Mouse (Mus musculus) adrenal gland, adult (tissue): ENCODE measurements at regions not wholly inside any gene's neighbourhood (a gene's known extent, or its start where the extent isn't known, plus 50 kb on each side); places are given as distances from the start of the nearest gene placed in this dataset.

Experiments
- DNase-seq, 2 experiments: peaks; one replicate each; pipeline ENCODE4 v3.0.0; 2022 to 2023; ENCODE audit warnings: low spot score in 1 of 2; ENCODE audit not compliant: inconsistent age in 2 of 2

DNA sequence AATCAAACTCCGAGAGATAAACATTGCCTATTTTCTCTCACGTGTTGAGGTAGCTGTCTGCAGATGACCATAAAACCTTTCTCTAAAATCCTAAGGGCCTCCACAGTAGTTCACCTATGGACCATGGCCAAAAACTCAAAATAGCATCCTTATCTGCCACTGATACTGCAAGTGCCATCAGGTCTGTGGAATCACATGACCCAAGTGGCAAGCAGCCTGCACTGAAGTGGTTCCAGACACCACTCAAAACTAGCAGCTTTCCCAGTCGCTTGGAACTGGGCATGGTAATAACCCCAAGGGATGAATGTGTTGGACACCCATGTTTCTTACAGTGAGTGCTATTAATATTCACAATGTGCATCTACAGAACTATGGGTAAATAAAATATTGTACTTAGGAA lies 182.0 kb downstream of the Tm2d1 start:
- DNase-seq: no peak

DNA sequence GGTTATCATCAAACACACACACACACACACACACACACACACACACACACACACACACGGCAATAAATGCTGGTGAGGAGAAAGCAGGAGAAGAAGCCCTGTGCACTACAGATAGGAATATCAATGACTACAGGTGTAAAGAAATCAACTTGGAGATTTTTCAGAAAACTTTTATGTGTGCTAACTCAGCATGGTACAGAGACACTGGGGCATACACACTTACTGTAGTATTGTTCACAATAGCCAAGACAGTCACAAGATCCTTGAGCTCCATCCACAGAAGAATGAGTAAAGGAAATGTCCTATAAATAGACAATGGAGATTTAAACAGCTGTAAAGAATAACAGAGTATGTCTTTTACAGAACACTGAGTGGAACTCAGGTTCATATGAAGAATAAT lies 182.4 kb downstream of the Tm2d1 start:
- no peak for DNase-seq

DNA sequence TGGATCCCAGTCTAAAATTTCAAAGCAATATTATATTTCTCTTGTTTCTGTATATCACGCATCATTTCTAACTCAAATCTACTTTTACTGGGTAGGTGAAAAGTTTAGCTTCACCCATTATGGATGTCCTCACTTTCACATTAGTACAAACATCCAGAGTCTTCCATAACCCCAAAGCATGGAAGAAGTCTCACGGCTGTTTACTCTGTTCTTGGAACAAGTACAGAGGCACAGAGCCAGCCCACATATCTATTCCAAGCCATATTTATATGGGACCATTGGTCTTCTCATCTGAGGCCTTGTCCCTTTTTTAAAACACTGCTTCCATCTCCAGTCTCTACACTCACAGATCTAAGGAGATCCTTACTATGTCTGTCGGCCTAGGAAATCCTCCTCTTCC lies 192.8 kb downstream of the Tm2d1 start:
- no peak for DNase-seq

DNA sequence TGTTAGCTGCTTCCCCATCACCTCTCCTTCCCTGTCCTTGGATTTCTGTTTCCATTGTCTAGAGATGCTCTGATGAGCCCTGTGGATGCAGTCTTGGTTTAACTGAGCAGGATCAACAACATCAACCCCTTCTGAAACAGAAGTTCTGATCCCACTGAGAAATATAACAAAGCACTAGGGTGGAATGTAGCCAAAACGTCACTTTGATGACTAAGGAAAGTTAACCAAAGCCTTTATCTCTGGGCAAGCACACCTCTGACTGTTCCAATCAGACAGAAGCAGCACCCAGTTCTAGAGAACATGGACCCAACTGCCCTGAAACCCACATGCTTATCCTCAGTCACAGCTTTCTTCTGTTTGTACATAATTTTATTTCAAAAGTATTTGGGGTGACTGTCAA lies 193.2 kb downstream of the Tm2d1 start:
- DNase-seq: no peak

DNA sequence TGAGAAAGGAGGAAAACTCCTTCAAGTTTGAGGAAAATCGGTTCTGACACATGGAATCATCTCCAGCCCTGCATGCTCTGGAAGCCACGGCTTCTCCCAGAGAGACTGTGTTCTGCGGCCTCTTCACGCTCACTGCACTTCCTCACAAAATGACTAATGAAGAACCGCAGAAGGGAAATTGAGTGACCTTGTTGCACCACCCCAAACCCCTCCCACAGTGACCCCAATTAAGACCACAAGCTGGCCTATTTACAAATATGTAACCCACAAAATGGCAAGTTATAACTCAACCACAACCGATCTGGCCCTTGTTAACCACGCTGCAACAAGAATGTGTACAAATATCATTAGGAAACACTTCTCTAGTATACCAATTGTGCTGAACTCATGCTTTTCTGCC lies 194.2 kb downstream of the Tm2d1 start:
- DNase-seq: peak in 1 of 2 experiments; percentile 4

DNA sequence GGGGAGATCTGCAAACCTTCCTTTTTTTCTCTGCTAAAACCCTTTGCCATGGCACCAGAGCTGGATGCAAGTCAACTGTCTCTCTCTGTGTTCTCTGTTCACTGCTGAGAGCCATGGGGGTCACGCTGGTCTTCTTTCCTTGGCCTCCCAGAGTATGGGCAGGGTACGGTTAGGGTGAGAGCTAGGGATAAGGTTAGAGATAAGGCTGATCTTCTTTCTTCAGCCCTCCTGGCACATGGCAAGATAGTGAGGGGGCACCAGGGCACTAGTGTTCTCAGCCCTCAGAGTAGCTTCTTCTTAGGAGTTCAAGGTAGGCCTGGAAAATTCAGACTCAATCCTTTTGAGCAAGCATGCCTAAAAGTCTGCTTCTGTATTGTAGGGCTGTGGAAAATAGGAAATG lies 196.1 kb downstream of the Tm2d1 start:
- DNase-seq: no peak

DNA sequence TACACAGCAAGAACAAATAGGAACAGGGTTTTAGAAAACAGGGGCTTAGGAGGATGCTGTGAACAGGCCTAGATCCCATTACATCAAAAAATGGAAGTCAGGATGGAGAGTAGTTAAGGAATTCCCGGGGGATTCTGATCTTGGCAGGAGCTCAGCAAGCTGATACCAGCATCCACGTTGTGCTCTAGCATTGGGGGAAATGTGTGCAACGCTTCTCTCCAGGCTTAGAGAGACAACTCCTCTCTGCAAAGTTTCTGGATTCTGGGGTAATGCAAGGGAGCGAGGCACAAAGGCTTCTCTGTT lies 201.1 kb downstream of the Tm2d1 start:
- DNase-seq: no peak

DNA sequence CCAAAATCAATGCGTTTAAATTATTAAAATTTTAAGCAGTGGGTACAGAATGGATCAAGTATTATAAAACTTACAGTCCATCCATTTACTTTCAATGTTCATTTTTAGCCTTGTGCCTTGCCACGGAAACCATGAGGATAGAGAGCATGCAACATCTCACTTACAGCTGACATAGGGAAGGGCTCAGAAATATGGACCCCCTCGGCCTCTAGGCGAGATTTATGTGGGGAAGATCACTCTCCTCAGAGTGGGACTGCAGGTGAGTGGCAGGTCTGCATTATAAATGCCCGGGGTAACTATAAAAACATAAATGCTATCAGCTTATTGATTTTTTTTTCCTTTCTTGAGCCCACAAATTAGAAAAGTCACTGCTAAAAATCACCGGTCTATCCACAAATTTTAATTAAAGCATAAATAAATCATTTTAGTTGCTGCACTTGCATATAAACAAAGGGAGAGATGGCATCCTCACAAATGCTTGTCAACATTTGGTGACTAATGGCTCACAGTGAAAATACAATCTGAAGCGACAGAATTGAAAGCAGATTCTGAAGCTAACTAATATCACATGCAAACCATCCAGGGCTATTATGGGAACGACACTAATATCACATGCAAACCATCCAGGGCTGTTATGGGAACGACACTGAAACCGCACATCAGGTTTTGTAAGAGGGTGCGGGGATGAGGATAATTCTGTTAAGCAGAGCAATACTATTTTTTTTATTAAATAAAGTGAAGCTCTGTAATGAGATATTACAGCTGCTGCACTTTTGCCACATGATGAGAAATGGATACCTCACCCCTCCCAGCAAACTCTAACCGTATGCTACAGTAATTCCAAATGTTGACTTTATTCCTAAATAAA lies 201.7 kb downstream of the Tm2d1 start:
- DNase-seq: no peak

DNA sequence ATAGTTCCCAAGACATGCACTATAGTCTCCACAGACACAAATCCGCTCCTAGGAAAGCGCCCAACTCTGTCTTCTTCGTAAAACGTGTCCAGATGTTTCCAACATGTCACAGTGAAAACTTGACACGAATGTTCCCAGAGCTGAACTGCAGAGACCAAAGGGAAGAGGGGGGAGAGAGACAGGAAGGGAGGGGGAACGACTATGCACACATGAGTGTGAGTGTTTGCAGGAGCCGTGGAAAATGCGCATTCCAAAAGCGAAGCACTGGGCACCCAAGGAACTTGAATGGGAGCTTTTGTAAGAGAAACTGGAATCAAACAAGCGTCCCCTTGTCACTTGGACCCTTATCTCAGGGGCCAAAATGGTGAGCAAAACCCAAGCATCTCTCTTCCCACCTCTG lies 202.8 kb downstream of the Tm2d1 start:
- no peak for DNase-seq
